Mouse (Mus musculus): ENCODE data around the gene Nup188. TPM values are rescaled to one million over a fixed set of nuclear protein-coding genes. Genes with fewer than 3 reads are reported as not detected.

The Nup188 gene
- total RNA-seq, 2 experiments from 2014 or later, result 21.1 to 23.4 TPM

GRCm38 (mm10) chr2:30386913-30387312 lies 100.7 kb downstream of the Nup188 start:
- DNase-seq, result no peak

- no peak for DNase-seq
Measured at GRCm38 (mm10) chr2:30389000-30389399, 102.8 kb downstream of the Nup188 start.

- DNase-seq, result peak; percentile 98 to 99
Measured at GRCm38 (mm10) chr2:30392114-30392576, 105.9 kb downstream of the Nup188 start, which contains the start of gene Dolpp1. Gene Dolpp1 (plus strand): TSS chr2:30392254.

DNA sequence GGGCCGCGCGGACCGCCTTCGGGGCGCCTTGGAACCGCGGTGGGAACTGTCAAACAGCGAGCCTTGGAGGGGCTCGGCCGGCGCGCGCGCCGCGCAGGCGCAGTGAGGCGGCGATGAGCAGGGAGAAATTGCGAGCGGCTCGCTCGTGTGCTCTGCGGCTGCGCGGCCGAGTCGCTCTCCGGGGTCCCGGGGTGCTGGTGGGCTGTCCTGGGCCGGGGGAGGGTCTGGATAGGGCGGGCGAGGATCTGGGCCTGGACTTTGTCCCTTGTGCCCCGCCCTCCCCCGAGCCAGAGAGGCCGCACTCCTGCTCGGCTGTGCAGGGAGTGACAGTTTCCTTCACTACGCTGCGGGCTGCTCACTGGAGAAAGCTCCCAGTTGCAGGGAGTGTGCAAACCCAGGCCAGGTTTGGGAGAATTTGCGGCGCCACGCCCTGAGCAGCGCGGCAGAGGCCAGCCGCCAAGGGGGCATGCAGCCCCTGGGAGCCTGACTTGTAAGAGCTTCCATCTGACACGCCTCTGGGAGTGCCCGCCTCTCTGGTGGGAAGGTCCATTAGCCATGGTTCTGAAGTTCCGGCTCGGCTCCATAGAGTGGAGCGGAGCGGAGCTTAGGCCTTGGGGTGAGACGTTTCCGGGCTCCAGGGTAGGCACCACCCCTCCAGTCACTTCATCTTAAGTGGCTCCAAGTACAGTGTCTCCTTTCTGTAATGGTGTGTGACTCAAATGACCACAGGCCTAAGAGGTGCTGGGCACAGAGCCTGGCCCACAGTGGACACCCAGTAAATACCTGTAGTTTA lies 106.6 kb downstream of the Nup188 start:
- peak; percentile 57 to 66 for DNase-seq

DNA sequence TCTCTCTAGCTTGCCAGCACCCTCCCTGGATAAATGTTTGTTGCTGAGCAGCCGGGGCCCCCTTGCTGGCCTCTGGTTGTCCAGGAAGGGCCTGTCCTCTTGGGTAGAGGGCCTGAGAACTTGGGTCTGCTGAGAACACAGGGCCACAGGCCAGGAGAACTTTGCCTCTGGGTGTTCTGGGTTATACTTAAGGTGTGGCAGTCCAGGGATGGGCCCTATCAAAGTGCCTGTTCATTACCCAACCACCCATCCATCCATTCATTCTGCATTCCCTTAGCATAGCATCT lies 107.1 kb downstream of the Nup188 start:
- no peak for DNase-seq

Small RNA genes lying within 50 kb of the gene (microRNA-seq; reads per million reads assigned to microRNA genes)
- 0 reads per million in 2 experiments for gene Gm47292

Other genes with a start within 250 kb of the Nup188 start
- gene Wdr34, start 237.5 kb upstream of the Nup188 start, total RNA-seq (2021), result 10 to 100 TPM; 31.8 to 34.0 TPM
- gene Set, start 229.0 kb upstream of the Nup188 start, total RNA-seq (2021), result 100 to 1,000 TPM; 189 to 193 TPM
- 1 to 10 TPM; 1.1 to 2.0 TPM for gene Pkn3, start 208.7 kb upstream of the Nup188 start, total RNA-seq (2021)
- gene Zdhhc12, start 192.7 kb upstream of the Nup188 start, total RNA-seq (2021), result 1 to 10 TPM; 9.4 to 9.5 TPM
- 100 to 1,000 TPM; 189 to 198 TPM for gene Zer1, start 161.8 kb upstream of the Nup188 start, total RNA-seq (2021)
- 10 to 100 TPM; 58.5 to 61.7 TPM for gene Tbc1d13, start 152.7 kb upstream of the Nup188 start, total RNA-seq (2021)
- gene Endog, start 114.9 kb upstream of the Nup188 start, total RNA-seq (2021), result 10 to 100 TPM; 21.3 to 21.9 TPM
- 10 to 100 TPM; 34.5 to 37.2 TPM for gene Spout1, start 107.9 kb upstream of the Nup188 start, total RNA-seq (2021)
- gene Kyat1, start 80.5 kb upstream of the Nup188 start, total RNA-seq (2021), result 10 to 100 TPM; 16.0 to 16.2 TPM
- gene Lrrc8a, start 48.7 kb upstream of the Nup188 start, total RNA-seq (2021), result 10 to 100 TPM; 52.4 to 57.5 TPM
- gene Gm28035, start 45.8 kb upstream of the Nup188 start, total RNA-seq (2021), result 10 to 100 TPM in 1 of 2 experiments, 1 to 10 TPM in 1; 9.2 to 11.1 TPM
- gene Phyhd1, start 20.2 kb upstream of the Nup188 start, total RNA-seq (2021), result 10 to 100 TPM; 16.8 to 21.9 TPM
- gene Gm28038, start 5.4 kb upstream of the Nup188 start, total RNA-seq (2021), result not detected
- gene Dolk, start 63 bp upstream of the Nup188 start, total RNA-seq (2021), result 10 to 100 TPM; 20.9 to 22.2 TPM
- gene Sh3glb2, start 72.9 kb downstream of the Nup188 start, total RNA-seq (2021), result 100 to 1,000 TPM; 255 to 284 TPM
- gene Miga2, start 77.8 kb downstream of the Nup188 start, total RNA-seq (2021), result 100 to 1,000 TPM; 108 to 121 TPM
- 10 to 100 TPM; 26.8 to 28.6 TPM for gene Dolpp1, start 105.9 kb downstream of the Nup188 start, total RNA-seq (2021)
- gene Crat, start 129.4 kb downstream of the Nup188 start, total RNA-seq (2021), result 10 to 100 TPM; 42.5 to 46.1 TPM
- 100 to 1,000 TPM; 166 to 168 TPM for gene Ptpa, start 129.6 kb downstream of the Nup188 start, total RNA-seq (2021)
- 10 to 100 TPM; 10.4 to 12.7 TPM for gene Ier5l, start 187.8 kb downstream of the Nup188 start, total RNA-seq (2021)